26 mouse cellular contexts compared by ENCODE assay signal in genomic region chr10:115354553-115354952, GRCm38 (mm10). TPM values are rescaled to one million over a fixed set of nuclear protein-coding genes. Genes with fewer than 3 reads are reported as not detected.
DNase-seq lines count a peak whose midpoint lies in the region; ATAC-seq and TF ChIP-seq lines count a peak whose summit lies in the region.
"Had no signal": no experiment of that assay in that cellular context is flagged by ENCODE, and none has a peak within 500 bp of the region (broad histone marks: within the 10 kb centered on the region; RNA-seq: fewer than 3 reads in every experiment).

No protein-coding gene starts in this region.

- no peaks in the 10 kb centered on the region for H3K36me3 ChIP-seq in midbrain, embryonic 11.5 days (ENCODE audit: control insufficient read depth, insufficient read depth, low read length)
- peaks cover 5% of the 10 kb centered on the region; the same call in 1 of the 2 replicates for H3K36me3 ChIP-seq in midbrain, postnatal 0 days (ENCODE audit: insufficient read depth, low read length)
- H3K36me3 ChIP-seq in ES-Bruce4 (ENCODE audit: control insufficient read depth, insufficient read depth, low read length, poor library complexity, severe bottlenecking) = no peaks in the 10 kb centered on the region
- H3K36me3 ChIP-seq in heart, embryonic 11.5 days (ENCODE audit: control insufficient read depth, insufficient read depth, low read length) = no peaks in the 10 kb centered on the region; the same call in 1 of the 2 replicates
- H3K36me3 ChIP-seq in heart, adult 2 months (ENCODE audit: control insufficient read depth, insufficient read depth, low read length) = no peaks in the 10 kb centered on the region

- H3K4me2 ChIP-seq in midbrain, embryonic 11.5 days = no peak overlapping the region
- no peak overlapping the region for H3K4me2 ChIP-seq in midbrain, postnatal 0 days (ENCODE audit: low read depth, low read length, poor library complexity, severe bottlenecking)
- no peak overlapping the region for H3K4me2 ChIP-seq in heart, embryonic 11.5 days
- H3K4me2 ChIP-seq: heart, embryonic 15.5 days; neural tube, embryonic 15.5 days; stomach, embryonic 15.5 days had no signal

- no peaks in the 10 kb centered on the region for H3K79me2 ChIP-seq in heart, adult 2 months (replicated peaks; ENCODE audit: control insufficient read depth, insufficient read depth, low read length)

- H3K9ac ChIP-seq in midbrain, embryonic 11.5 days (ENCODE audit: low read length) = no peak overlapping the region
- H3K9ac ChIP-seq in midbrain, postnatal 0 days (replicated peaks; ENCODE audit: low read length, poor library complexity, severe bottlenecking) = no peak overlapping the region
- no peak overlapping the region for H3K9ac ChIP-seq in ES-Bruce4 (ENCODE audit: low read depth, poor library complexity, severe bottlenecking)
- H3K9ac ChIP-seq in heart, embryonic 11.5 days (ENCODE audit: low read depth, low read length) = no peak overlapping the region
- no peak overlapping the region for H3K9ac ChIP-seq in heart, adult 2 months (ENCODE audit: low read depth, low read length)
- H3K9ac ChIP-seq: heart, embryonic 15.5 days; neural tube, embryonic 15.5 days; stomach, embryonic 15.5 days had no signal

- WGBS in midbrain, embryonic 11.5 days = 77% methylated on average over 6 of the region's 6 CpGs
- 57% methylated on average over 6 of the region's 6 CpGs for WGBS in midbrain, postnatal 0 days
- whole genome bisulfite sequencing in heart, embryonic 11.5 days (ENCODE audit: insufficient replicate concordance) = 74% methylated on average over 6 of the region's 6 CpGs
- WGBS in heart, adult 2 months = 64% methylated on average over 6 of the region's 6 CpGs

- TF ChIP-seq CTCF in midbrain, postnatal 0 days (IDR thresholded peaks at IDR 0.05) = no peak
- TF ChIP-seq CTCF in ES-Bruce4 (IDR thresholded peaks at IDR 0.05; ENCODE audit: low read depth, low read length) = no peak
- no peak for TF ChIP-seq CTCF in brain, embryonic 14.5 days (IDR thresholded peaks at IDR 0.05; ENCODE audit: borderline replicate concordance, extremely low read depth, insufficient read depth, insufficient read length)
- no peak for TF ChIP-seq CTCF in heart, adult 2 months (IDR thresholded peaks at IDR 0.05)

- no peaks in the 10 kb centered on the region for H3K27me3 ChIP-seq in midbrain, embryonic 11.5 days (ENCODE audit: control insufficient read depth, insufficient read depth, low read length)
- no peaks in the 10 kb centered on the region for H3K27me3 ChIP-seq in midbrain, postnatal 0 days (ENCODE audit: insufficient read depth, low read length)
- H3K27me3 ChIP-seq in ES-Bruce4 (ENCODE audit: control insufficient read depth, insufficient read depth, low read length, poor library complexity, severe bottlenecking) = no peaks in the 10 kb centered on the region
- H3K27me3 ChIP-seq in heart, embryonic 11.5 days (ENCODE audit: control insufficient read depth, insufficient read depth, low read length) = no peaks in the 10 kb centered on the region
- no peaks in the 10 kb centered on the region for H3K27me3 ChIP-seq in heart, adult 2 months (ENCODE audit: control insufficient read depth, insufficient read depth, low read length)
- H3K27me3 ChIP-seq: heart, embryonic 15.5 days; neural tube, embryonic 15.5 days; stomach, embryonic 15.5 days had no signal

- H3K4me1 ChIP-seq in midbrain, embryonic 11.5 days (ENCODE audit: control insufficient read depth, insufficient read depth, low read length) = no peaks in the 10 kb centered on the region
- H3K4me1 ChIP-seq in midbrain, postnatal 0 days (ENCODE audit: insufficient read depth, low read length) = no peaks in the 10 kb centered on the region
- H3K4me1 ChIP-seq in ES-Bruce4 (ENCODE audit: control insufficient read depth, insufficient read depth, low read length) = peaks cover 4% of the 10 kb centered on the region
- no peaks in the 10 kb centered on the region for H3K4me1 ChIP-seq in heart, embryonic 11.5 days (ENCODE audit: control insufficient read depth, insufficient read depth, low read length)
- H3K4me1 ChIP-seq in heart, adult 2 months (ENCODE audit: control insufficient read depth, insufficient read depth, low read length) = no peaks in the 10 kb centered on the region
- H3K4me1 ChIP-seq: forebrain, embryonic 10.5 days; heart, embryonic 15.5 days; neural tube, embryonic 15.5 days; stomach, embryonic 15.5 days had no signal

- H3K27ac ChIP-seq in midbrain, embryonic 11.5 days (ENCODE audit: low read depth, low read length) = no peak overlapping the region
- no peak overlapping the region for H3K27ac ChIP-seq in midbrain, postnatal 0 days (ENCODE audit: low read depth, low read length)
- H3K27ac ChIP-seq in ES-Bruce4 (ENCODE audit: insufficient read depth, low read length) = no peak overlapping the region
- H3K27ac ChIP-seq in heart, embryonic 11.5 days (ENCODE audit: low read depth, low read length) = no peak overlapping the region
- H3K27ac ChIP-seq in heart, adult 2 months = no peak overlapping the region
- H3K27ac ChIP-seq: forebrain, embryonic 10.5 days; heart, embryonic 15.5 days; left cerebral cortex, adult 2 months; neural tube, embryonic 15.5 days; stomach, embryonic 15.5 days had no signal

- H3K4me3 ChIP-seq in midbrain, embryonic 11.5 days (ENCODE audit: low read depth, low read length) = no peak overlapping the region
- no peak overlapping the region for H3K4me3 ChIP-seq in midbrain, postnatal 0 days (ENCODE audit: low read depth, low read length)
- H3K4me3 ChIP-seq in ES-Bruce4 (ENCODE audit: low read depth, low read length) = no peak overlapping the region
- no peak overlapping the region for H3K4me3 ChIP-seq in heart, embryonic 11.5 days (ENCODE audit: low read depth, low read length)
- no peak overlapping the region for H3K4me3 ChIP-seq in heart, adult 2 months
- H3K4me3 ChIP-seq: forebrain, embryonic 10.5 days; heart, embryonic 15.5 days; left cerebral cortex, adult 2 months; neural tube, embryonic 15.5 days; stomach, embryonic 15.5 days had no signal

- TF ChIP-seq EP300 in ES-Bruce4 (IDR thresholded peaks at IDR 0.05; ENCODE audit: insufficient read depth, low read depth, low read length) = 0 out of 2 replicates have a peak, but pooled peaks have one; percentile 42
- TF ChIP-seq EP300 in heart, adult 2 months (IDR thresholded peaks at IDR 0.05; ENCODE audit: insufficient read depth, low read depth, low read length) = no peak

- intact Hi-C loops in heart, adult 2 months (cut with DNase I) = no loop called here

- no peaks in the 10 kb centered on the region for H3K9me3 ChIP-seq in midbrain, embryonic 11.5 days (ENCODE audit: control insufficient read depth, low read length)
- H3K9me3 ChIP-seq in midbrain, postnatal 0 days (ENCODE audit: low read length) = no peaks in the 10 kb centered on the region
- no peaks in the 10 kb centered on the region for H3K9me3 ChIP-seq in ES-Bruce4 (replicated peaks; ENCODE audit: control insufficient read depth, insufficient read depth, low read length, poor library complexity, severe bottlenecking)
- no peaks in the 10 kb centered on the region for H3K9me3 ChIP-seq in heart, embryonic 11.5 days (replicated peaks; ENCODE audit: control insufficient read depth, low read length)
- H3K9me3 ChIP-seq: forebrain, embryonic 10.5 days; heart, embryonic 15.5 days; neural tube, embryonic 15.5 days; stomach, embryonic 15.5 days had no signal

- TF ChIP-seq POLR2A in ES-Bruce4 (IDR thresholded peaks at IDR 0.05; ENCODE audit: insufficient read depth, low read length) = no peak
- TF ChIP-seq POLR2A in brain, embryonic 14.5 days (IDR thresholded peaks at IDR 0.05; ENCODE audit: borderline replicate concordance, extremely low read depth, insufficient read depth, insufficient read length, poor library complexity, severe bottlenecking) = no peak
- TF ChIP-seq POLR2A in heart, adult 2 months (IDR thresholded peaks at IDR 0.05; ENCODE audit: insufficient read depth, low read depth, low read length) = no peak

- peak; percentile 85 for DNase-seq in midbrain, embryonic 11.5 days (ENCODE audit: low spot score, missing footprints)
- DNase-seq in midbrain, postnatal 0 days (ENCODE audit: low spot score) = no peak
- DNase-seq in MN1 (ENCODE audit: low spot score) = peak; percentile 18
- DNase-seq in brain, embryonic 14.5 days (ENCODE audit: low read depth) = peak; percentile 42
- DNase-seq in heart, adult 2 months = no peak
- DNase-seq: adrenal gland, postnatal 14 days; cerebellum, adult 18-20 months; cerebellum, postnatal 25 days; gastrocnemius, postnatal 10 days; heart, adult 18-20 months; heart, postnatal 4 days; kidney, postnatal 25 days; left cerebral cortex, postnatal 4 days; liver; lung, adult 18-20 months; lung, postnatal 14 days; right cerebral cortex, postnatal 25 days had no signal

- no peak for ATAC-seq in midbrain, embryonic 11.5 days (ENCODE audit: low FRiP score)
- ATAC-seq in midbrain, postnatal 0 days (ENCODE audit: low FRiP score) = no peak
- ATAC-seq in heart, embryonic 11.5 days (replicated peaks; ENCODE audit: insufficient number of reproducible peaks, low FRiP score, low TSS enrichment) = no peak
- ATAC-seq: activated CD4-positive, CD25-positive, alpha-beta regulatory T cell, adult 4 months; CD4-positive, CD25-positive, alpha-beta regulatory T cell, adult 4 months had no signal

RNA-seq across cellular contexts. Expression of gene Tmem19, which starts 7.7 kb away (rescaled TPM):
- polyA plus RNA-seq in midbrain, embryonic 11.5 days (2014; fragmentation: Nextera tagmentation; extraction: Ambion mirVana) = 39.7 and 42.2 TPM in 2 replicates
- 22.1 and 29.0 TPM in 2 replicates for total RNA-seq in midbrain, postnatal 0 days (2014; rRNA removed)
- 36.6 and 37.4 TPM in 2 replicates for polyA plus RNA-seq in midbrain, postnatal 0 days (2015; fragmentation: Nextera tagmentation; extraction: Ambion mirVana)
- polyA plus RNA-seq in ES-Bruce4 (2011; ENCODE audit: insufficient read depth, insufficient read length, low read depth, missing spikeins) = 28.3 and 29.1 TPM in 2 replicates
- polyA plus RNA-seq in brain, embryonic 14.5 days (2012; rRNA removed) = 30.4 and 32.6 TPM in 2 replicates
- polyA plus RNA-seq in heart, embryonic 11.5 days (2014; fragmentation: Nextera tagmentation; extraction: Ambion mirVana) = 21.3 and 22.3 TPM in 2 replicates
- 10 to 100 TPM; 12.1 to 15.1 TPM for total RNA-seq in heart, adult 2 months (2021)
- 8.6 and 11.5 TPM in 2 replicates for polyA plus RNA-seq in heart, adult 2 months (2012; rRNA removed)

RNA-seq across cellular contexts. Expression of gene Thap2, which starts 29.7 kb away (rescaled TPM):
- 23.6 and 24.0 TPM in 2 replicates for polyA plus RNA-seq in midbrain, embryonic 11.5 days (2014; fragmentation: Nextera tagmentation; extraction: Ambion mirVana)
- 10.4 and 12.2 TPM in 2 replicates for total RNA-seq in midbrain, postnatal 0 days (2014; rRNA removed)
- 9.1 and 9.9 TPM in 2 replicates for polyA plus RNA-seq in midbrain, postnatal 0 days (2015; fragmentation: Nextera tagmentation; extraction: Ambion mirVana)
- 10.1 and 12.9 TPM in 2 replicates for polyA plus RNA-seq in ES-Bruce4 (2011; ENCODE audit: insufficient read depth, insufficient read length, low read depth, missing spikeins)
- polyA plus RNA-seq in brain, embryonic 14.5 days (2012; rRNA removed) = 17.7 and 18.8 TPM in 2 replicates
- 14.0 and 18.2 TPM in 2 replicates for polyA plus RNA-seq in heart, embryonic 11.5 days (2014; fragmentation: Nextera tagmentation; extraction: Ambion mirVana)
- total RNA-seq in heart, adult 2 months (2021) = 1 to 10 TPM; 7.9 to 9.3 TPM
- polyA plus RNA-seq in heart, adult 2 months (2012; rRNA removed) = 5.0 and 7.8 TPM in 2 replicates

RNA-seq across cellular contexts. Expression of gene Zfc3h1, which starts 30.2 kb away (rescaled TPM):
- 21.2 and 25.6 TPM in 2 replicates for polyA plus RNA-seq in midbrain, embryonic 11.5 days (2014; fragmentation: Nextera tagmentation; extraction: Ambion mirVana)
- 43.2 and 50.1 TPM in 2 replicates for total RNA-seq in midbrain, postnatal 0 days (2014; rRNA removed)
- 8.1 and 10.6 TPM in 2 replicates for polyA plus RNA-seq in midbrain, postnatal 0 days (2015; fragmentation: Nextera tagmentation; extraction: Ambion mirVana)
- 100 and 107 TPM in 2 replicates for polyA plus RNA-seq in ES-Bruce4 (2011; ENCODE audit: insufficient read depth, insufficient read length, low read depth, missing spikeins)
- polyA plus RNA-seq in brain, embryonic 14.5 days (2012; rRNA removed) = 105 and 155 TPM in 2 replicates
- 19.7 and 22.8 TPM in 2 replicates for polyA plus RNA-seq in heart, embryonic 11.5 days (2014; fragmentation: Nextera tagmentation; extraction: Ambion mirVana)
- total RNA-seq in heart, adult 2 months (2021) = 10 to 100 TPM; 13.3 TPM
- 13.7 and 29.3 TPM in 2 replicates for polyA plus RNA-seq in heart, adult 2 months (2012; rRNA removed)

RNA-seq across cellular contexts. Expression of gene Rab21, which starts 39.2 kb away (rescaled TPM):
- polyA plus RNA-seq in midbrain, embryonic 11.5 days (2014; fragmentation: Nextera tagmentation; extraction: Ambion mirVana) = 9.7 and 9.8 TPM in 2 replicates
- total RNA-seq in midbrain, postnatal 0 days (2014; rRNA removed) = 30.2 and 44.0 TPM in 2 replicates
- 9.8 and 11.4 TPM in 2 replicates for polyA plus RNA-seq in midbrain, postnatal 0 days (2015; fragmentation: Nextera tagmentation; extraction: Ambion mirVana)
- polyA plus RNA-seq in ES-Bruce4 (2011; ENCODE audit: insufficient read depth, insufficient read length, low read depth, missing spikeins) = 37.2 and 46.8 TPM in 2 replicates
- polyA plus RNA-seq in brain, embryonic 14.5 days (2012; rRNA removed) = 29.9 and 35.1 TPM in 2 replicates
- 10.1 and 10.3 TPM in 2 replicates for polyA plus RNA-seq in heart, embryonic 11.5 days (2014; fragmentation: Nextera tagmentation; extraction: Ambion mirVana)
- total RNA-seq in heart, adult 2 months (2021) = 10 to 100 TPM; 75.0 to 80.1 TPM
- polyA plus RNA-seq in heart, adult 2 months (2012; rRNA removed) = 29.9 and 50.4 TPM in 2 replicates

Comparison
In these comparisons a context has a peak if more than half of its experiments do, and no peak if none do; other contexts are left out.
1. DNase-seq: peak in midbrain, embryonic 11.5 days (single experiment), MN1 (single experiment) and brain, embryonic 14.5 days (single experiment); none in midbrain, postnatal 0 days (single experiment) and heart, adult 2 months (0 of 2).